Mouse (Mus musculus) kidney, postnatal 14 days (tissue): ENCODE data around the gene Xpnpep3.
"Not testable (repeated sequence)": the region's sequence is repeated elsewhere in the genome, so short reads cannot be mapped to it uniquely, and the experiment has no call there.

Experiments used
- DNase-seq: peaks from one replicate; pipeline ENCODE4 v3.0.0; 2022; ENCODE audit warnings: mixed read lengths

Xpnpep3 gene

GRCm38 (mm10) chr15:81405008-81405407 lies 5.1 kb downstream of the Xpnpep3 start:
- DNase-seq, result no peak

GRCm38 (mm10) chr15:81408199-81408598 lies 8.3 kb downstream of the Xpnpep3 start, which contains the start of gene Dnajb7:
Gene Dnajb7, minus strand, starts transcription at chr15:81408299.
- DNase-seq, result no peak

- peak; percentile 83 for DNase-seq
Measured at GRCm38 (mm10) chr15:81416763-81417310, 16.9 kb downstream of the Xpnpep3 start.

- no peak for DNase-seq
Measured at GRCm38 (mm10) chr15:81418065-81418464, 18.1 kb downstream of the Xpnpep3 start.

GRCm38 (mm10) chr15:81421454-81421853 lies 21.5 kb downstream of the Xpnpep3 start:
- DNase-seq, result peak; percentile 51

- DNase-seq, result peak; percentile 22
Measured at GRCm38 (mm10) chr15:81422156-81422681, 22.3 kb downstream of the Xpnpep3 start.

- DNase-seq, result no peak
Measured at GRCm38 (mm10) chr15:81425311-81425710, 25.4 kb downstream of the Xpnpep3 start.

GRCm38 (mm10) chr15:81427947-81428346 lies 28.0 kb downstream of the Xpnpep3 start:
- no peak for DNase-seq

GRCm38 (mm10) chr15:81431195-81431594 lies 31.3 kb downstream of the Xpnpep3 start:
- DNase-seq, result no peak

GRCm38 (mm10) chr15:81438345-81438744 lies 38.4 kb downstream of the Xpnpep3 start:
- DNase-seq, result no peak

- DNase-seq, result no peak
Measured at GRCm38 (mm10) chr15:81439236-81439635, 39.3 kb downstream of the Xpnpep3 start.

GRCm38 (mm10) chr15:81448463-81448862 lies 48.5 kb downstream of the Xpnpep3 start:
- peak; percentile 83 for DNase-seq

- DNase-seq, result no peak
Measured at GRCm38 (mm10) chr15:81461523-81461922, 61.6 kb downstream of the Xpnpep3 start.

GRCm38 (mm10) chr15:81465016-81465660 lies 65.2 kb downstream of the Xpnpep3 start:
- no peak for DNase-seq

GRCm38 (mm10) chr15:81465901-81466737 lies 66.2 kb downstream of the Xpnpep3 start, which contains the start of gene Rbx1:
Gene Rbx1, plus strand, starts transcription at chr15:81466296.
- DNase-seq, result peak; percentile 99

GRCm38 (mm10) chr15:81466738-81467113 lies 66.8 kb downstream of the Xpnpep3 start:
- no peak for DNase-seq

- no peak for DNase-seq
Measured at GRCm38 (mm10) chr15:81470735-81471134, 70.8 kb downstream of the Xpnpep3 start.

- no peak for DNase-seq
Measured at GRCm38 (mm10) chr15:81472256-81472655, 72.3 kb downstream of the Xpnpep3 start.

GRCm38 (mm10) chr15:81475654-81476053 lies 75.7 kb downstream of the Xpnpep3 start:
- peak; percentile 24 for DNase-seq

GRCm38 (mm10) chr15:81476597-81476996 lies 76.7 kb downstream of the Xpnpep3 start:
- DNase-seq, result peak; percentile 18

GRCm38 (mm10) chr15:81479446-81480213 lies 79.7 kb downstream of the Xpnpep3 start:
- peak; percentile 63 for DNase-seq

- not testable (repeated sequence) for DNase-seq
Measured at GRCm38 (mm10) chr15:81480284-81480683, 80.3 kb downstream of the Xpnpep3 start.

GRCm38 (mm10) chr15:81480977-81481379 lies 81.0 kb downstream of the Xpnpep3 start:
- peak; percentile 42 for DNase-seq
